24 mouse cellular contexts compared by ENCODE assay signal in the genomic region with DNA sequence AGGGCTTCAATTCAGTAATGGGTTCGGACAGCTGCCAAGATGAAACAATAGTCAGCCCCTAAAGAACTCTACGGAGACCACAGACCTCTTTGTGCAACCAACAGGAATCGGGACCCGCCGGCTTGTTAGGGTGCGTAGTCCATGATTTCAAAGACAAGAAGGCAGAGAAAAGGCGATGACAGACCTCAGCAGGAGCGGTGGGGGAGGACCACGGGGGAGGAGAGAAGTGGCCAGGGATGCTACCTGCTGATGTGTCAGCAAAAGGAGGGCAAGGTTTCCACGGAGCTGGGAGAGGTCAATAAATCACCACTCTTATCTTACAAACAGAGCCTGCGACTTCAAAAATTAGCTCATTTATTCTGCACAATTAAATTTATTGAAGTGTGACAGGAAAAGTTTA.
DNase-seq lines count a peak whose midpoint lies in the region; ATAC-seq and TF ChIP-seq lines count a peak whose summit lies in the region.
"Had no signal": no experiment of that assay in that cellular context is flagged by ENCODE, and none has a peak within 500 bp of the region (broad histone marks: within the 10 kb centered on the region; RNA-seq: fewer than 3 reads in every experiment).

No protein-coding gene starts in this region.

- DNase-seq in forebrain, embryonic 10.5 days (ENCODE audit: extremely low spot score, low spot score): no peak
- DNase-seq in forebrain, embryonic 14.5 days (ENCODE audit: low spot score): peak; percentile 30
- no peak for DNase-seq in forebrain, postnatal 0 days
- DNase-seq in midbrain, embryonic 14.5 days: peak; percentile 25
- no peak for DNase-seq in midbrain, embryonic 11.5 days (ENCODE audit: low spot score, missing footprints)
- peak; percentile 39 for DNase-seq in retina, embryonic 14.5 days (ENCODE audit: low spot score)
- DNase-seq: adrenal gland, postnatal 14 days; cerebellum, adult 11-12 months; cerebellum, adult 8-10 months; cerebellum, postnatal 10 days; cerebellum, postnatal 36 days; embryo, embryonic 11 days; gastrocnemius, adult 2 months; gastrocnemius, postnatal 14 days; heart, adult 11 months had no signal

- H3K4me2 ChIP-seq in forebrain, embryonic 16.5 days (ENCODE audit: low read length): no peak overlapping the region
- no peak overlapping the region for H3K4me2 ChIP-seq in forebrain, embryonic 14.5 days (ENCODE audit: low read length)
- no peak overlapping the region for H3K4me2 ChIP-seq in forebrain, postnatal 0 days (ENCODE audit: low read depth)
- H3K4me2 ChIP-seq in midbrain, embryonic 14.5 days (ENCODE audit: low read length): no peak overlapping the region
- no peak overlapping the region for H3K4me2 ChIP-seq in midbrain, embryonic 11.5 days
- H3K4me2 ChIP-seq: embryonic facial prominence, embryonic 13.5 days; heart, embryonic 11.5 days; hindbrain, embryonic 12.5 days; hindbrain, embryonic 15.5 days had no signal

- 48% methylated on average over 11 of the region's 11 CpGs for WGBS in forebrain, embryonic 10.5 days
- WGBS in forebrain, embryonic 16.5 days: 16% methylated on average over 11 of the region's 11 CpGs
- 19% methylated on average over 11 of the region's 11 CpGs for WGBS in forebrain, embryonic 14.5 days
- 18% methylated on average over 11 of the region's 11 CpGs for WGBS in forebrain, postnatal 0 days
- 23% methylated on average over 11 of the region's 11 CpGs for WGBS in midbrain, embryonic 14.5 days
- 42% methylated on average over 11 of the region's 11 CpGs for WGBS in midbrain, embryonic 11.5 days

- no peak overlapping the region for H3K9ac ChIP-seq in forebrain, embryonic 16.5 days (replicated peaks; ENCODE audit: low read depth, low read length)
- H3K9ac ChIP-seq in forebrain, embryonic 14.5 days (ENCODE audit: low read length): no peak overlapping the region
- H3K9ac ChIP-seq in forebrain, postnatal 0 days: no peak overlapping the region
- no peak overlapping the region for H3K9ac ChIP-seq in midbrain, embryonic 14.5 days (replicated peaks; ENCODE audit: low read length)
- no peak overlapping the region for H3K9ac ChIP-seq in midbrain, embryonic 11.5 days (ENCODE audit: low read length)
- H3K9ac ChIP-seq: embryonic facial prominence, embryonic 13.5 days; hindbrain, embryonic 12.5 days; hindbrain, embryonic 15.5 days had no signal

- H3K27ac ChIP-seq in forebrain, embryonic 10.5 days: 0 out of 2 replicates have a peak overlapping the region, but pooled peaks have one; percentile 40
- no peak overlapping the region for H3K27ac ChIP-seq in forebrain, embryonic 16.5 days (ENCODE audit: low read length)
- no peak overlapping the region for H3K27ac ChIP-seq in forebrain, embryonic 14.5 days (ENCODE audit: low read depth, low read length)
- H3K27ac ChIP-seq in forebrain, postnatal 0 days (ENCODE audit: low read depth, low read length): no peak overlapping the region
- no peak overlapping the region for H3K27ac ChIP-seq in midbrain, embryonic 14.5 days (replicated peaks; ENCODE audit: low read depth, low read length)
- H3K27ac ChIP-seq in midbrain, embryonic 11.5 days (ENCODE audit: low read depth, low read length): no peak overlapping the region
- H3K27ac ChIP-seq: embryonic facial prominence, embryonic 10.5 days; embryonic facial prominence, embryonic 13.5 days; gastrocnemius, adult 2 months; hindbrain, embryonic 12.5 days; hindbrain, embryonic 15.5 days had no signal

- peaks cover 24% of the 10 kb centered on the region for H3K4me1 ChIP-seq in forebrain, embryonic 10.5 days
- peaks cover 10% of the 10 kb centered on the region for H3K4me1 ChIP-seq in forebrain, embryonic 16.5 days (replicated peaks; ENCODE audit: control insufficient read depth, insufficient read depth, low read length)
- H3K4me1 ChIP-seq in forebrain, embryonic 14.5 days (ENCODE audit: control insufficient read depth, insufficient read depth, low read length): peaks cover 4% of the 10 kb centered on the region
- H3K4me1 ChIP-seq in forebrain, postnatal 0 days (ENCODE audit: insufficient read depth): no peaks in the 10 kb centered on the region
- H3K4me1 ChIP-seq in midbrain, embryonic 14.5 days (ENCODE audit: control insufficient read depth, insufficient read depth, low read length): 0 out of 2 replicates have a peak, but pooled peaks cover 16% of the 10 kb centered on the region
- H3K4me1 ChIP-seq in midbrain, embryonic 11.5 days (ENCODE audit: control insufficient read depth, insufficient read depth, low read length): no peaks in the 10 kb centered on the region; the same call in 1 of the 2 replicates
- H3K4me1 ChIP-seq: embryonic facial prominence, embryonic 10.5 days; embryonic facial prominence, embryonic 13.5 days had no signal

- no peak for ATAC-seq in forebrain, embryonic 16.5 days
- ATAC-seq in forebrain, embryonic 14.5 days: no peak
- no peak for ATAC-seq in forebrain, postnatal 0 days
- ATAC-seq in midbrain, embryonic 14.5 days (ENCODE audit: low FRiP score, low TSS enrichment): no peak
- ATAC-seq in midbrain, embryonic 11.5 days (ENCODE audit: low FRiP score): no peak
- no peak for ATAC-seq in megakaryocyte, adult 5-6 weeks (ENCODE audit: poor library complexity, severe bottlenecking)
- ATAC-seq: Patski had no signal

- no peak overlapping the region for H3K4me3 ChIP-seq in forebrain, embryonic 10.5 days
- no peak overlapping the region for H3K4me3 ChIP-seq in forebrain, embryonic 16.5 days (replicated peaks; ENCODE audit: low read length)
- no peak overlapping the region for H3K4me3 ChIP-seq in forebrain, embryonic 14.5 days (ENCODE audit: low read depth, low read length)
- H3K4me3 ChIP-seq in forebrain, postnatal 0 days (ENCODE audit: low read depth, low read length): no peak overlapping the region
- H3K4me3 ChIP-seq in midbrain, embryonic 14.5 days (replicated peaks; ENCODE audit: low read depth, low read length): no peak overlapping the region
- no peak overlapping the region for H3K4me3 ChIP-seq in midbrain, embryonic 11.5 days (ENCODE audit: low read depth, low read length)
- H3K4me3 ChIP-seq: embryonic facial prominence, embryonic 10.5 days; embryonic facial prominence, embryonic 13.5 days; erythroblast, embryonic 14.5 days; gastrocnemius, adult 2 months; hindbrain, embryonic 12.5 days; hindbrain, embryonic 15.5 days had no signal

- no peaks in the 10 kb centered on the region for H3K27me3 ChIP-seq in forebrain, embryonic 10.5 days (ENCODE audit: poor library complexity, severe bottlenecking)
- H3K27me3 ChIP-seq in forebrain, embryonic 16.5 days (replicated peaks; ENCODE audit: control insufficient read depth, insufficient read depth, low read length): no peaks in the 10 kb centered on the region
- H3K27me3 ChIP-seq in forebrain, embryonic 14.5 days (replicated peaks; ENCODE audit: control insufficient read depth, insufficient read depth, low read length): no peaks in the 10 kb centered on the region
- no peaks in the 10 kb centered on the region; the same call in 1 of the 2 replicates for H3K27me3 ChIP-seq in forebrain, postnatal 0 days (ENCODE audit: insufficient read depth, low read length)
- H3K27me3 ChIP-seq in midbrain, embryonic 14.5 days (ENCODE audit: control insufficient read depth, insufficient read depth, low read length): no peaks in the 10 kb centered on the region
- no peaks in the 10 kb centered on the region for H3K27me3 ChIP-seq in midbrain, embryonic 11.5 days (ENCODE audit: control insufficient read depth, insufficient read depth, low read length)
- H3K27me3 ChIP-seq: embryonic facial prominence, embryonic 13.5 days; hindbrain, embryonic 12.5 days; hindbrain, embryonic 15.5 days; Patski had no signal

- H3K9me3 ChIP-seq in forebrain, embryonic 10.5 days: no peaks in the 10 kb centered on the region
- no peaks in the 10 kb centered on the region for H3K9me3 ChIP-seq in forebrain, embryonic 16.5 days (ENCODE audit: control insufficient read depth, low read length)
- no peaks in the 10 kb centered on the region for H3K9me3 ChIP-seq in forebrain, embryonic 14.5 days (replicated peaks; ENCODE audit: control insufficient read depth, low read length)
- H3K9me3 ChIP-seq in forebrain, postnatal 0 days (ENCODE audit: low read length): no peaks in the 10 kb centered on the region
- H3K9me3 ChIP-seq in midbrain, embryonic 14.5 days (ENCODE audit: control insufficient read depth, low read length): no peaks in the 10 kb centered on the region
- no peaks in the 10 kb centered on the region for H3K9me3 ChIP-seq in midbrain, embryonic 11.5 days (ENCODE audit: control insufficient read depth, low read length)
- H3K9me3 ChIP-seq: embryonic facial prominence, embryonic 10.5 days; embryonic facial prominence, embryonic 13.5 days; hindbrain, embryonic 12.5 days; hindbrain, embryonic 15.5 days had no signal

- no peaks in the 10 kb centered on the region for H3K36me3 ChIP-seq in forebrain, embryonic 10.5 days (replicated peaks)
- H3K36me3 ChIP-seq in forebrain, embryonic 16.5 days (ENCODE audit: control insufficient read depth, insufficient read depth): no peaks in the 10 kb centered on the region
- H3K36me3 ChIP-seq in forebrain, embryonic 14.5 days (ENCODE audit: control insufficient read depth, insufficient read depth, low read length): no peaks in the 10 kb centered on the region
- H3K36me3 ChIP-seq in forebrain, postnatal 0 days (ENCODE audit: insufficient read depth): no peaks in the 10 kb centered on the region
- no peaks in the 10 kb centered on the region for H3K36me3 ChIP-seq in midbrain, embryonic 14.5 days (ENCODE audit: control insufficient read depth, insufficient read depth, low read length)
- no peaks in the 10 kb centered on the region for H3K36me3 ChIP-seq in midbrain, embryonic 11.5 days (ENCODE audit: control insufficient read depth, insufficient read depth, low read length)
- H3K36me3 ChIP-seq: embryonic facial prominence, embryonic 10.5 days; embryonic facial prominence, embryonic 13.5 days; hindbrain, embryonic 12.5 days; hindbrain, embryonic 15.5 days had no signal

- no peak for TF ChIP-seq CTCF in forebrain, postnatal 0 days (IDR thresholded peaks at IDR 0.05; ENCODE audit: low read depth)

Comparison
In these comparisons a context has a peak if more than half of its experiments do, and no peak if none do; other contexts are left out.
1. DNase-seq: peak in forebrain, embryonic 14.5 days (single experiment), midbrain, embryonic 14.5 days (single experiment) and retina, embryonic 14.5 days (single experiment); none in forebrain, embryonic 10.5 days (single experiment), forebrain, postnatal 0 days (single experiment) and midbrain, embryonic 11.5 days (single experiment).